Mouse (Mus musculus) testis, adult 2 months (tissue): ENCODE measurements around the gene Zdhhc12. TPM values are rescaled to one million over a fixed set of nuclear protein-coding genes. Genes with fewer than 3 reads are reported as not detected.

Source experiments
- H3K27ac ChIP-seq: fragments of 200-500 bp; 2 replicates; pipeline ENCODE4 v1.5.1; 2012; ENCODE audit warnings: low read depth, low read length; ENCODE audit not compliant: control insufficient read depth, insufficient read depth
- H3K27me3 ChIP-seq: fragments of 200-500 bp; 2 replicates; pipeline ENCODE4 v1.6.1; 2012; ENCODE audit warnings: mild to moderate bottlenecking, low read length, moderate library complexity; ENCODE audit not compliant: control insufficient read depth, insufficient read depth
- H3K36me3 ChIP-seq: fragments of 200-500 bp; 2 replicates; pipeline ENCODE4 v1.6.1; 2012; ENCODE audit warnings: mild to moderate bottlenecking, low read length; ENCODE audit not compliant: control insufficient read depth, insufficient read depth
- H3K4me1 ChIP-seq: fragments of 200-500 bp; 2 replicates; pipeline ENCODE4 v1.6.1; 2012; ENCODE audit warnings: low read length; ENCODE audit not compliant: control insufficient read depth, insufficient read depth
- H3K4me3 ChIP-seq: fragments of 200-500 bp; 2 replicates; pipeline ENCODE4 v1.5.1; 2012; ENCODE audit warnings: low read depth, mild to moderate bottlenecking, low read length, moderate library complexity, mixed read lengths; ENCODE audit not compliant: control insufficient read depth
- CTCF ChIP-seq: fragments of 200-500 bp; IDR thresholded peaks from 2 replicates; pipeline ENCODE4 v1.5.1; 2012; ENCODE audit warnings: low read depth, mild to moderate bottlenecking, inconsistent platforms, low read length, moderate library complexity; ENCODE audit not compliant: control insufficient read depth, insufficient read depth, insufficient replicate concordance
- POLR2A ChIP-seq: fragments of 200-500 bp; IDR thresholded peaks from 2 replicates; pipeline ENCODE4 v1.6.1; 2012; ENCODE audit warnings: low read depth, mild to moderate bottlenecking, inconsistent platforms, low read length, moderate library complexity; ENCODE audit not compliant: control insufficient read depth
- polyA plus RNA-seq: library from polyadenylated mRNA; depleted of rRNA; stranded (reverse); fragments of >200 nt; gene quantifications from 2 replicates; pipeline ENCODE4 v1.2.3, GENCODE M21; 2012

The Zdhhc12 gene
- polyA plus RNA-seq, 1 experiment = 156 TPM

- Histone ChIP-seq H3K4me3 (no peak overlapping the region), H3K36me3 (no peaks in the 10 kb centered on the region), H3K27ac (no peak overlapping the region), H3K4me1 (peaks cover 11% of the 10 kb centered on the region), H3K27me3 (no peaks in the 10 kb centered on the region)
- no peak for TF ChIP-seq CTCF
- TF ChIP-seq POLR2A = no peak
Measured at GRCm38 (mm10) chr2:30130156-30130555, 36.7 kb upstream of the Zdhhc12 start.

- Histone ChIP-seq H3K27me3 (no peaks in the 10 kb centered on the region), H3K4me1 (peaks cover 10% of the 10 kb centered on the region), H3K4me3 (no peak overlapping the region), H3K27ac (no peak overlapping the region), H3K36me3 (no peaks in the 10 kb centered on the region)
- TF ChIP-seq POLR2A (no peak), CTCF (no peak)
Measured at GRCm38 (mm10) chr2:30128789-30129188, 35.3 kb upstream of the Zdhhc12 start.

- Histone ChIP-seq H3K4me3 (peak within 1 kb of the TSS; percentile 95), H3K27me3 (no peaks in the 10 kb centered on the region), H3K4me1 (peaks cover 9% of the 10 kb centered on the region; the same call in 1 of the 2 replicates), H3K36me3 (no peaks in the 10 kb centered on the region; the same call in 1 of the 2 replicates), H3K27ac (peak within 1 kb of the TSS; percentile 96)
- TF ChIP-seq CTCF (no peak), POLR2A (peak; percentile 63)
Measured at GRCm38 (mm10) chr2:30124472-30125274, 31.2 kb upstream of the Zdhhc12 start, which contains the start of gene Zer1. TSS of gene Zer1 (minus strand) at chr2:30124585.

- peak overlapping the region; percentile 84 for H3K27ac ChIP-seq
- H3K4me1 ChIP-seq = peaks cover 9% of the 10 kb centered on the region; the same call in 1 of the 2 replicates
- peak overlapping the region; percentile 95 for H3K4me3 ChIP-seq
- H3K36me3 ChIP-seq = no peaks in the 10 kb centered on the region; the same call in 1 of the 2 replicates
- no peaks in the 10 kb centered on the region for H3K27me3 ChIP-seq
- no peak for TF ChIP-seq POLR2A
- no peak for TF ChIP-seq CTCF
Measured at GRCm38 (mm10) chr2:30123729-30124471, 30.5 kb upstream of the Zdhhc12 start.

- TF ChIP-seq CTCF = no peak
- no peak for TF ChIP-seq POLR2A
- Histone ChIP-seq H3K27me3 (no peaks in the 10 kb centered on the region), H3K27ac (no peak overlapping the region), H3K4me1 (peaks cover 9% of the 10 kb centered on the region; the same call in 1 of the 2 replicates), H3K36me3 (no peaks in the 10 kb centered on the region; the same call in 1 of the 2 replicates), H3K4me3 (peak overlapping the region; percentile 95; the same call in 1 of the 2 replicates)
Measured at GRCm38 (mm10) chr2:30122766-30123165, 29.3 kb upstream of the Zdhhc12 start.

- H3K27ac ChIP-seq = no peak overlapping the region
- H3K36me3 ChIP-seq = no peaks in the 10 kb centered on the region; the same call in 1 of the 2 replicates
- H3K27me3 ChIP-seq = no peaks in the 10 kb centered on the region
- H3K4me1 ChIP-seq = peaks cover 9% of the 10 kb centered on the region; the same call in 1 of the 2 replicates
- TF ChIP-seq POLR2A (no peak), CTCF (no peak)
- no peak overlapping the region for H3K4me3 ChIP-seq
Measured at GRCm38 (mm10) chr2:30120269-30120668, 26.8 kb upstream of the Zdhhc12 start.

- H3K4me3 ChIP-seq = no peak overlapping the region
- no peaks in the 10 kb centered on the region; the same call in 1 of the 2 replicates for H3K36me3 ChIP-seq
- H3K27ac ChIP-seq = no peak overlapping the region
- peaks cover 7% of the 10 kb centered on the region; the same call in 1 of the 2 replicates for H3K4me1 ChIP-seq
- TF ChIP-seq CTCF = no peak
- TF ChIP-seq POLR2A = no peak
- no peaks in the 10 kb centered on the region for H3K27me3 ChIP-seq
Measured at GRCm38 (mm10) chr2:30119641-30120051, 26.2 kb upstream of the Zdhhc12 start.
